Comparison of ENCODE assay signal across 9 mouse cellular contexts in the genomic region with DNA sequence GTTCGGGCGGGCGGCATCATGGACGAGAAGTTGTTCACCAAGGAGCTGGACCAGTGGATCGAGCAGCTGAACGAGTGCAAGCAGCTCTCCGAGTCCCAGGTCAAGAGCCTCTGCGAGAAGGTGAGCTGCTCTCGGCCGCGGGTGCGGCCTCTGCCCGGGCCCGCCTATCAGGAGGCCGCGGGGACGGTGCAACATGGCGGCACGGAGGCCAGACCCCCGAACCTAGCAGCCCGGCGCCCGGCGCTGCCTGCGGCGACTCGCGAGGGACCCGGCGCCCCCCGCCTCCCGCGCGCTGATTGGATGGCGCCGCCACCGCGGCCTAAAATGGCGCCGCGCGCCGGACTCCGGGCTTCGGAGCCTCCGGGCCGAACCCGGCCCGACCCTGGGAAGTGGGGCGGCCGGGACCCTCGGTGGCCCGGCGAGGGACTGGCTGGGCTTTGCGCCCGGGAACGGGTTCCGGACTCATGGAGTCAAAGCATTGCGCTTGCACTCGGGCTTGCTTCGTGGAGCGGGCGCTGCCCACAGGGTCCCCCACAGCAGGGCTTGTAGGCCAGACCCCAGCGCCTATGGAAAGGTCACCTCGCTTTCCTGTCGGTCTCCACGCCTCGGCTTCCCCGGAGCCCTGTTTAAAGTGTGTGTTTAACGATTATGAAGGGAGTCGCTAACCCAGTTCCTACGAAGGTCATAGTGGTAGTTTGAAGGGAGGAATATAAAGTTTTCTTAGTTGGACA. TPM values are rescaled to one million over a fixed set of nuclear protein-coding genes. Genes with fewer than 3 reads are reported as not detected.
DNase-seq lines count a peak whose midpoint lies in the region; ATAC-seq lines count a peak whose summit lies in the region.
"Had no signal": no experiment of that assay in that cellular context is flagged by ENCODE, and none has a peak within 500 bp of the region (broad histone marks: within the 10 kb centered on the region; RNA-seq: fewer than 3 reads in every experiment).

No protein-coding gene starts in this region.

- peak overlapping the region; percentile 99 for H3K27ac ChIP-seq in forebrain, embryonic 10.5 days
- H3K27ac ChIP-seq in heart, embryonic 15.5 days, result peak overlapping the region; percentile 100
- peak overlapping the region; percentile 99 for H3K27ac ChIP-seq in neural tube, embryonic 13.5 days (replicated peaks)

- DNase-seq in CD4-positive helper T cell, adult 2 months (ENCODE audit: low read depth, low spot score), result peak; percentile 80
- peak; percentile 46 to 48 for DNase-seq in adrenal gland, postnatal 4 days (ENCODE audit: low spot score in 2 of 2)
- DNase-seq in forebrain, embryonic 10.5 days (ENCODE audit: extremely low spot score, low spot score), result peak; percentile 80
- DNase-seq in kidney, postnatal 25 days, result peak; percentile 59 to 85
- peak; percentile 53 to 56 for DNase-seq in lung, adult 18-20 months
- DNase-seq in testis, postnatal 10 days (ENCODE audit: low spot score), result peak; percentile 83

- H3K4me3 ChIP-seq in forebrain, embryonic 10.5 days, result peak overlapping the region; percentile 83
- H3K4me3 ChIP-seq in heart, embryonic 15.5 days, result peak overlapping the region; percentile 90
- peak overlapping the region; percentile 98 for H3K4me3 ChIP-seq in neural tube, embryonic 13.5 days

- no peaks in the 10 kb centered on the region for H3K27me3 ChIP-seq in forebrain, embryonic 10.5 days (ENCODE audit: poor library complexity, severe bottlenecking)
- no peaks in the 10 kb centered on the region for H3K27me3 ChIP-seq in heart, embryonic 15.5 days
- H3K27me3 ChIP-seq in neural tube, embryonic 13.5 days, result no peaks in the 10 kb centered on the region

- under 1% methylated on average over 71 of the region's 72 CpGs for WGBS in forebrain, embryonic 10.5 days
- WGBS in heart, embryonic 15.5 days, result under 1% methylated on average over 70 of the region's 72 CpGs
- under 1% methylated on average over 69 of the region's 72 CpGs for WGBS in neural tube, embryonic 13.5 days

- no peaks in the 10 kb centered on the region for H3K9me3 ChIP-seq in forebrain, embryonic 10.5 days
- H3K9me3 ChIP-seq in heart, embryonic 15.5 days (replicated peaks), result no peaks in the 10 kb centered on the region
- no peaks in the 10 kb centered on the region for H3K9me3 ChIP-seq in neural tube, embryonic 13.5 days

- peak; percentile 81 for ATAC-seq in heart, embryonic 15.5 days (replicated peaks; ENCODE audit: insufficient number of reproducible peaks, insufficient read depth, low FRiP score, low read depth)
- ATAC-seq in neural tube, embryonic 13.5 days (ENCODE audit: low read depth), result peak; percentile 87

- H3K4me2 ChIP-seq in heart, embryonic 15.5 days, result peak overlapping the region; percentile 81
- H3K4me2 ChIP-seq in neural tube, embryonic 13.5 days, result peak overlapping the region; percentile 98

- peaks cover 33% of the 10 kb centered on the region for H3K4me1 ChIP-seq in forebrain, embryonic 10.5 days
- H3K4me1 ChIP-seq in heart, embryonic 15.5 days (replicated peaks), result peaks cover 44% of the 10 kb centered on the region
- peaks cover 52% of the 10 kb centered on the region for H3K4me1 ChIP-seq in neural tube, embryonic 13.5 days (replicated peaks)

- peak overlapping the region; percentile 98 for H3K9ac ChIP-seq in heart, embryonic 15.5 days
- peak overlapping the region; percentile 96 for H3K9ac ChIP-seq in neural tube, embryonic 13.5 days

- H3K36me3 ChIP-seq in forebrain, embryonic 10.5 days (replicated peaks), result peaks cover 14% of the 10 kb centered on the region
- no peaks in the 10 kb centered on the region for H3K36me3 ChIP-seq in heart, embryonic 15.5 days
- no peaks in the 10 kb centered on the region for H3K36me3 ChIP-seq in neural tube, embryonic 13.5 days

RNA-seq across cellular contexts. Expression of gene Ppp2ca, which starts 0.7 kb away (rescaled TPM):
- 10 to 100 TPM; 80.0 to 83.4 TPM for total RNA-seq in adrenal gland, postnatal 4 days (2021)
- polyA plus RNA-seq in forebrain, embryonic 10.5 days (2016; fragmentation: Nextera tagmentation; extraction: Ambion mirVana), result 86.5 and 88.4 TPM in 2 replicates
- polyA plus RNA-seq in heart, embryonic 15.5 days (2015; fragmentation: Nextera tagmentation; extraction: Ambion mirVana), result 62.0 and 67.0 TPM in 2 replicates
- 137 and 141 TPM in 2 replicates for polyA plus RNA-seq in neural tube, embryonic 13.5 days (2015; fragmentation: Nextera tagmentation; extraction: Ambion mirVana)

RNA-seq across cellular contexts. Expression of gene Olfr1373, which starts 46.1 kb away (rescaled TPM):
- total RNA-seq in adrenal gland, postnatal 4 days (2021), result not detected
- polyA plus RNA-seq in forebrain, embryonic 10.5 days (2016; fragmentation: Nextera tagmentation; extraction: Ambion mirVana), result not detected in 2 replicates
- not detected in 2 replicates for polyA plus RNA-seq in heart, embryonic 15.5 days (2015; fragmentation: Nextera tagmentation; extraction: Ambion mirVana)
- polyA plus RNA-seq in neural tube, embryonic 13.5 days (2015; fragmentation: Nextera tagmentation; extraction: Ambion mirVana), result not detected in 2 replicates
- polyA plus RNA-seq: frontal cortex, adult 2 months had no signal

Comparison
In these comparisons a context has a peak if more than half of its experiments do, and no peak if none do; other contexts are left out.
1. Peak in every context shown above with its lines: DNase-seq, ATAC-seq, H3K4me3 ChIP-seq and H3K27ac ChIP-seq.